Mouse (Mus musculus) hematopoietic multipotent progenitor cell, adult 10-12 weeks (in vitro differentiated cells): ENCODE data around the gene Pea15a. TPM values are rescaled to one million over a fixed set of nuclear protein-coding genes. Genes with fewer than 3 reads are reported as not detected.

Experiments
- polyA plus RNA-seq: library from polyadenylated mRNA; stranded (reverse); fragments of >175 nt; gene quantifications from 2 replicates; pipeline ENCODE4 v1.2.3, GENCODE M21; 2012; ENCODE audit warnings: low replicate concordance

Gene Pea15a
- 22.5 and 44.3 TPM in 2 replicates for polyA plus RNA-seq

GRCm38 (mm10) chr1:172206141-172206917 lies at the start of gene Pea15a:
Gene Pea15a, minus strand, starts transcription at chr1:172206804.

GRCm38 (mm10) chr1:172219451-172220406 lies 13.1 kb upstream of the Pea15a start, which contains the start of gene Casq1:
Gene Casq1, minus strand, starts transcription at chr1:172219868.

GRCm38 (mm10) chr1:172147835-172148278 lies 58.7 kb downstream of the Pea15a start, which contains the start of gene Dcaf8:
Gene Dcaf8, plus strand, starts transcription at chr1:172148084.

Other genes with a start within 250 kb of the Pea15a start
- gene Vangl2, start 178.4 kb downstream of the Pea15a start, polyA plus RNA-seq: 7.4 and 11.0 TPM in 2 replicates
- not detected in 2 replicates for gene Nhlh1, start 149.2 kb downstream of the Pea15a start, polyA plus RNA-seq
- gene Copa, start 124.3 kb downstream of the Pea15a start, polyA plus RNA-seq: 38.2 and 38.7 TPM in 2 replicates
- gene Ncstn, start 124.0 kb downstream of the Pea15a start, polyA plus RNA-seq: 8.2 and 13.8 TPM in 2 replicates
- 9.6 and 25.6 TPM in 2 replicates for gene Pex19, start 80.0 kb downstream of the Pea15a start, polyA plus RNA-seq
- gene Dcaf8, start 58.7 kb downstream of the Pea15a start, polyA plus RNA-seq: 59.3 and 67.1 TPM in 2 replicates
- 0.35 TPM in 1 of 2 replicates, not detected in the other for gene Casq1, start 13.1 kb upstream of the Pea15a start, polyA plus RNA-seq
- gene Atp1a4, start 51.6 kb upstream of the Pea15a start, polyA plus RNA-seq: not detected in 2 replicates
- gene Igsf8, start 54.8 kb upstream of the Pea15a start, polyA plus RNA-seq: 91.7 and 109 TPM in 2 replicates
- 0.03 TPM in 1 of 2 replicates, not detected in the other for gene Atp1a2, start 91.3 kb upstream of the Pea15a start, polyA plus RNA-seq
- 1.2 and 1.5 TPM in 2 replicates for gene Kcnj9, start 122.5 kb upstream of the Pea15a start, polyA plus RNA-seq
- gene Kcnj10, start 134.4 kb upstream of the Pea15a start, polyA plus RNA-seq: 9.4 and 15.4 TPM in 2 replicates
- 14.4 and 30.6 TPM in 2 replicates for gene Pigm, start 169.7 kb upstream of the Pea15a start, polyA plus RNA-seq